Mouse (Mus musculus): ENCODE data around the gene Fam126b. TPM values are rescaled to one million over a fixed set of nuclear protein-coding genes. Genes with fewer than 3 reads are reported as not detected.
"Not testable (repeated sequence)": the region's sequence is repeated elsewhere in the genome, so short reads cannot be mapped to it uniquely, and the experiment has no call there.

The Fam126b gene
- total and polyA plus RNA-seq, 2 experiments from 2014 or later, result 11.7 to 18.1 TPM

GRCm38 (mm10) chr1:58566621-58567020 lies 19.5 kb downstream of the Fam126b start:
- TF ChIP-seq CTCF (IDR thresholded peaks at IDR 0.05), result no peak
- ATAC-seq (ENCODE audit: low FRiP score) (no peak), DNase-seq (ENCODE audit: low spot score) (no peak)
- Histone ChIP-seq H3K27me3 (ENCODE audit: insufficient read depth, low read length) (no peaks in the 10 kb centered on the region), H3K4me2 (ENCODE audit: low read depth, low read length, poor library complexity, severe bottlenecking) (no peak overlapping the region), H3K36me3 (ENCODE audit: insufficient read depth, low read length) (no peaks in the 10 kb centered on the region), H3K4me1 (ENCODE audit: insufficient read depth, low read length) (no peaks in the 10 kb centered on the region), H3K4me3 (ENCODE audit: low read depth, low read length) (no peak overlapping the region), H3K9ac (replicated peaks; ENCODE audit: low read length, poor library complexity, severe bottlenecking) (no peak overlapping the region), H3K27ac (ENCODE audit: low read depth, low read length) (no peak overlapping the region), H3K9me3 (ENCODE audit: low read length) (no peaks in the 10 kb centered on the region)

GRCm38 (mm10) chr1:58564981-58565380 lies 21.1 kb downstream of the Fam126b start:
- 92% methylated on average over 5 of the region's 5 CpGs for WGBS
- Histone ChIP-seq H3K9me3 (ENCODE audit: low read length) (no peaks in the 10 kb centered on the region), H3K4me1 (ENCODE audit: insufficient read depth, low read length) (no peaks in the 10 kb centered on the region), H3K27me3 (ENCODE audit: insufficient read depth, low read length) (no peaks in the 10 kb centered on the region), H3K4me3 (ENCODE audit: low read depth, low read length) (no peak overlapping the region), H3K4me2 (ENCODE audit: low read depth, low read length, poor library complexity, severe bottlenecking) (no peak overlapping the region), H3K9ac (replicated peaks; ENCODE audit: low read length, poor library complexity, severe bottlenecking) (no peak overlapping the region), H3K36me3 (ENCODE audit: insufficient read depth, low read length) (no peaks in the 10 kb centered on the region), H3K27ac (ENCODE audit: low read depth, low read length) (no peak overlapping the region)
- no peak for DNase-seq (ENCODE audit: low spot score)
- TF ChIP-seq CTCF (IDR thresholded peaks at IDR 0.05), result no peak
- ATAC-seq (ENCODE audit: low FRiP score), result no peak

GRCm38 (mm10) chr1:58562455-58562854 lies 23.7 kb downstream of the Fam126b start:
- WGBS, result 91% methylated on average over 1 of the region's 1 CpGs
- peak; percentile 58 for TF ChIP-seq CTCF (IDR thresholded peaks at IDR 0.05)
- Histone ChIP-seq H3K4me1 (ENCODE audit: insufficient read depth, low read length) (no peaks in the 10 kb centered on the region), H3K9me3 (ENCODE audit: low read length) (no peaks in the 10 kb centered on the region), H3K27me3 (ENCODE audit: insufficient read depth, low read length) (no peaks in the 10 kb centered on the region), H3K27ac (ENCODE audit: low read depth, low read length) (no peak overlapping the region), H3K36me3 (ENCODE audit: insufficient read depth, low read length) (no peaks in the 10 kb centered on the region), H3K4me3 (ENCODE audit: low read depth, low read length) (no peak overlapping the region), H3K4me2 (ENCODE audit: low read depth, low read length, poor library complexity, severe bottlenecking) (no peak overlapping the region), H3K9ac (replicated peaks; ENCODE audit: low read length, poor library complexity, severe bottlenecking) (no peak overlapping the region)
- DNase-seq (ENCODE audit: low spot score) (peak; percentile 13), ATAC-seq (ENCODE audit: low FRiP score) (no peak)

- H3K36me3 ChIP-seq (ENCODE audit: insufficient read depth, low read length); H3K4me1 ChIP-seq (ENCODE audit: insufficient read depth, low read length); H3K9me3 ChIP-seq (ENCODE audit: low read length); H3K27ac ChIP-seq (ENCODE audit: low read depth, low read length); H3K27me3 ChIP-seq (ENCODE audit: insufficient read depth, low read length); H3K4me3 ChIP-seq (ENCODE audit: low read depth, low read length); H3K9ac ChIP-seq (replicated peaks; ENCODE audit: low read length, poor library complexity, severe bottlenecking); DNase-seq (ENCODE audit: low spot score); H3K4me2 ChIP-seq (ENCODE audit: low read depth, low read length, poor library complexity, severe bottlenecking); ATAC-seq (ENCODE audit: low FRiP score): not testable (repeated sequence)
- WGBS, result 96% methylated on average over 5 of the region's 6 CpGs
These were observed 25.8 kb downstream of the Fam126b start for GRCm38 (mm10) chr1:58560370-58560769.

GRCm38 (mm10) chr1:58541386-58541785 lies 44.7 kb downstream of the Fam126b start:
- H3K27me3 ChIP-seq (ENCODE audit: insufficient read depth, low read length), result no peaks in the 10 kb centered on the region
- H3K4me1 ChIP-seq (ENCODE audit: insufficient read depth, low read length), result no peaks in the 10 kb centered on the region
- H3K27ac ChIP-seq (ENCODE audit: low read depth, low read length), result no peak overlapping the region
- no peak for TF ChIP-seq CTCF (IDR thresholded peaks at IDR 0.05)
- no peak overlapping the region for H3K9ac ChIP-seq (replicated peaks; ENCODE audit: low read length, poor library complexity, severe bottlenecking)
- DNase-seq (ENCODE audit: low spot score) (no peak), ATAC-seq (ENCODE audit: low FRiP score) (no peak)
- peaks cover 35% of the 10 kb centered on the region for H3K36me3 ChIP-seq (ENCODE audit: insufficient read depth, low read length)
- no peak overlapping the region for H3K4me3 ChIP-seq (ENCODE audit: low read depth, low read length)
- 90% methylated on average over 1 of the region's 1 CpGs for WGBS
- no peaks in the 10 kb centered on the region for H3K9me3 ChIP-seq (ENCODE audit: low read length)
- no peak overlapping the region for H3K4me2 ChIP-seq (ENCODE audit: low read depth, low read length, poor library complexity, severe bottlenecking)

GRCm38 (mm10) chr1:58507249-58507648 lies 78.9 kb downstream of the Fam126b start:
- WGBS, result 99% methylated on average over 3 of the region's 3 CpGs
- H3K4me3 ChIP-seq (ENCODE audit: low read depth, low read length), result no peak overlapping the region

More at GRCm38 (mm10) chr1:58507249-58507648, 78.9 kb downstream of the Fam126b start:
- Histone ChIP-seq H3K9me3 (ENCODE audit: low read length) (peaks cover 12% of the 10 kb centered on the region; the same call in 1 of the 2 replicates), H3K4me1 (ENCODE audit: insufficient read depth, low read length) (peaks cover 11% of the 10 kb centered on the region; the same call in 1 of the 2 replicates), H3K36me3 (ENCODE audit: insufficient read depth, low read length) (0 out of 2 replicates have a peak, but pooled peaks cover 2% of the 10 kb centered on the region), H3K27me3 (ENCODE audit: insufficient read depth, low read length) (no peaks in the 10 kb centered on the region), H3K9ac (replicated peaks; ENCODE audit: low read length, poor library complexity, severe bottlenecking) (no peak overlapping the region), H3K27ac (ENCODE audit: low read depth, low read length) (no peak overlapping the region), H3K4me2 (ENCODE audit: low read depth, low read length, poor library complexity, severe bottlenecking) (no peak overlapping the region)
- DNase-seq (ENCODE audit: low spot score), result no peak
- no peak for ATAC-seq (ENCODE audit: low FRiP score)
- TF ChIP-seq CTCF (IDR thresholded peaks at IDR 0.05), result no peak
